Mouse (Mus musculus): ENCODE measurements around the gene Psmc3ip. TPM values are rescaled to one million over a fixed set of nuclear protein-coding genes. Genes with fewer than 3 reads are reported as not detected.
"Not testable (repeated sequence)": the region's sequence is repeated elsewhere in the genome, so short reads cannot be mapped to it uniquely, and the experiment has no call there.

Gene Psmc3ip
- polyA plus RNA-seq, 1 experiment from 2014 or later: 9.8 TPM

DNA sequence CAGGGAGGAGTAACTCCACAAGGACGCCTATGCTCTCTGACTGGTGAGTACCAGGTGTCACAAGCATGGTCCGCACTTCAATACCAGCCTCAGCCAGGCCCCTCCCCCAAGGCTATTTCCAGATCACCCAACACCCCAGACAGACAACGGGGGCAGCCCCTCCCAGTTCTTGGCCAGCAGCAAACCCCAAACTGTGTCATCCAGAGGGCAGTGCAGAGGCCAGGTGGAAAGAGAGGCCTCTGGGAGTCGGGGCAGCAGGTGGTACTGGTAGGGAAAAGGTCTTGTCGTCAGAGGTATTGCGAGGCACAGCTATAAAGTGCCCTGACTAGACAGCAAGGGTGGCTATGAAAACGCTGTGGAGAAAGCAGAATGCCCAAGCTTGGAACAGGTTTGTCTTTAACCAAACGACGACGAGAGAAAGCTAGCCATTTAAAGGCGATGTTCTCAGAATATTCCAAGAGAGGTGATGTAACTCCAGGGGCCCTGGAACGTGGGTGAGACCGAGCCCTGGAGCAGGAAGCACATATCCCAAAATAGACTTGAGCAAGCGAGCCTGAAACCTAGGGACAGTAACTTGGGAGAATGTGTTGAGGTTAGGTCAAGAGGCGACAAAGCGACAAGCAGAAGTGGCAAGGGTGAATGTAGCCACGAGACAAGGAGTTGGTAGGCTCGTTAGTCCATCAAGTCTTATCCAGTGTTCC lies 35.0 kb upstream of the Psmc3ip start:
- no peaks in the 10 kb centered on the region; the same call in 1 of the 2 replicates for H3K36me3 ChIP-seq (ENCODE audit: insufficient read depth, low read length)
- H3K4me2 ChIP-seq (replicated peaks; ENCODE audit: low read depth, low read length): no peak overlapping the region
- peak; percentile 26 for DNase-seq (ENCODE audit: low spot score)
- H3K27me3 ChIP-seq (replicated peaks; ENCODE audit: insufficient read depth, low read length): no peaks in the 10 kb centered on the region
- H3K9ac ChIP-seq (replicated peaks; ENCODE audit: low read depth): no peak overlapping the region
- TF ChIP-seq CTCF (IDR thresholded peaks at IDR 0.05): no peak
- no peak for TF ChIP-seq EP300 (IDR thresholded peaks at IDR 0.05)
- 31% methylated on average over 18 of the region's 18 CpGs for WGBS
- no peak overlapping the region for H3K27ac ChIP-seq (ENCODE audit: low read length)
- no peak overlapping the region for H3K4me3 ChIP-seq (ENCODE audit: low read depth, low read length)
- peak; percentile 46; the same call in 1 of the 2 replicates for ATAC-seq
- H3K4me1 ChIP-seq (ENCODE audit: insufficient read depth, low read depth, low read length): no peaks in the 10 kb centered on the region
- no peaks in the 10 kb centered on the region for H3K9me3 ChIP-seq (ENCODE audit: low read length)

GRCm38 (mm10) chr11:101128996-101129577 lies 33.9 kb upstream of the Psmc3ip start:
- Histone ChIP-seq H3K36me3 (ENCODE audit: insufficient read depth, low read length) (no peaks in the 10 kb centered on the region; the same call in 1 of the 2 replicates), H3K4me1 (ENCODE audit: insufficient read depth, low read depth, low read length) (no peaks in the 10 kb centered on the region), H3K4me2 (replicated peaks; ENCODE audit: low read depth, low read length) (no peak overlapping the region), H3K27me3 (replicated peaks; ENCODE audit: insufficient read depth, low read length) (no peaks in the 10 kb centered on the region), H3K27ac (ENCODE audit: low read length) (no peak overlapping the region), H3K9me3 (ENCODE audit: low read length) (no peaks in the 10 kb centered on the region), H3K4me3 (ENCODE audit: low read depth, low read length) (no peak overlapping the region), H3K9ac (replicated peaks; ENCODE audit: low read depth) (no peak overlapping the region)
- 73% methylated on average over 11 of the region's 11 CpGs for WGBS
- no peak for TF ChIP-seq EP300 (IDR thresholded peaks at IDR 0.05)
- no peak for TF ChIP-seq CTCF (IDR thresholded peaks at IDR 0.05)
- DNase-seq (ENCODE audit: low spot score) (no peak), ATAC-seq (no peak)

GRCm38 (mm10) chr11:101127075-101127474 lies 31.8 kb upstream of the Psmc3ip start:
- H3K36me3 ChIP-seq (ENCODE audit: insufficient read depth, low read length): no peaks in the 10 kb centered on the region; the same call in 1 of the 2 replicates
- ATAC-seq (no peak), DNase-seq (ENCODE audit: low spot score) (no peak)
- no peak overlapping the region for H3K9ac ChIP-seq (replicated peaks; ENCODE audit: low read depth)
- no peaks in the 10 kb centered on the region for H3K4me1 ChIP-seq (ENCODE audit: insufficient read depth, low read depth, low read length)
- H3K4me2 ChIP-seq (replicated peaks; ENCODE audit: low read depth, low read length): no peak overlapping the region
- no peak overlapping the region for H3K4me3 ChIP-seq (ENCODE audit: low read depth, low read length)
- 67% methylated on average over 1 of the region's 1 CpGs for WGBS
- H3K27me3 ChIP-seq (replicated peaks; ENCODE audit: insufficient read depth, low read length): no peaks in the 10 kb centered on the region
- no peak overlapping the region for H3K27ac ChIP-seq (ENCODE audit: low read length)
- no peak for TF ChIP-seq EP300 (IDR thresholded peaks at IDR 0.05)
- peak; percentile 33; the same call in 1 of the 2 replicates for TF ChIP-seq CTCF (IDR thresholded peaks at IDR 0.05)
- no peaks in the 10 kb centered on the region for H3K9me3 ChIP-seq (ENCODE audit: low read length)

- 97% methylated on average over 5 of the region's 9 CpGs for WGBS
- H3K9me3 ChIP-seq (ENCODE audit: low read length); H3K4me2 ChIP-seq (replicated peaks; ENCODE audit: low read depth, low read length); H3K4me1 ChIP-seq (ENCODE audit: insufficient read depth, low read depth, low read length); ATAC-seq; DNase-seq (ENCODE audit: low spot score); H3K27me3 ChIP-seq (replicated peaks; ENCODE audit: insufficient read depth, low read length); H3K36me3 ChIP-seq (ENCODE audit: insufficient read depth, low read length); H3K9ac ChIP-seq (replicated peaks; ENCODE audit: low read depth); H3K4me3 ChIP-seq (ENCODE audit: low read depth, low read length); H3K27ac ChIP-seq (ENCODE audit: low read length): not testable (repeated sequence)
Observed at GRCm38 (mm10) chr11:101125008-101125407, 29.8 kb upstream of the Psmc3ip start.

GRCm38 (mm10) chr11:101124494-101124893 lies 29.3 kb upstream of the Psmc3ip start:
- H3K4me1 ChIP-seq (ENCODE audit: insufficient read depth, low read depth, low read length); H3K27me3 ChIP-seq (replicated peaks; ENCODE audit: insufficient read depth, low read length); DNase-seq (ENCODE audit: low spot score); H3K4me2 ChIP-seq (replicated peaks; ENCODE audit: low read depth, low read length); ATAC-seq; H3K36me3 ChIP-seq (ENCODE audit: insufficient read depth, low read length); H3K9me3 ChIP-seq (ENCODE audit: low read length); H3K27ac ChIP-seq (ENCODE audit: low read length); H3K4me3 ChIP-seq (ENCODE audit: low read depth, low read length); H3K9ac ChIP-seq (replicated peaks; ENCODE audit: low read depth): not testable (repeated sequence)
- WGBS: 89% methylated on average over 8 of the region's 8 CpGs

DNA sequence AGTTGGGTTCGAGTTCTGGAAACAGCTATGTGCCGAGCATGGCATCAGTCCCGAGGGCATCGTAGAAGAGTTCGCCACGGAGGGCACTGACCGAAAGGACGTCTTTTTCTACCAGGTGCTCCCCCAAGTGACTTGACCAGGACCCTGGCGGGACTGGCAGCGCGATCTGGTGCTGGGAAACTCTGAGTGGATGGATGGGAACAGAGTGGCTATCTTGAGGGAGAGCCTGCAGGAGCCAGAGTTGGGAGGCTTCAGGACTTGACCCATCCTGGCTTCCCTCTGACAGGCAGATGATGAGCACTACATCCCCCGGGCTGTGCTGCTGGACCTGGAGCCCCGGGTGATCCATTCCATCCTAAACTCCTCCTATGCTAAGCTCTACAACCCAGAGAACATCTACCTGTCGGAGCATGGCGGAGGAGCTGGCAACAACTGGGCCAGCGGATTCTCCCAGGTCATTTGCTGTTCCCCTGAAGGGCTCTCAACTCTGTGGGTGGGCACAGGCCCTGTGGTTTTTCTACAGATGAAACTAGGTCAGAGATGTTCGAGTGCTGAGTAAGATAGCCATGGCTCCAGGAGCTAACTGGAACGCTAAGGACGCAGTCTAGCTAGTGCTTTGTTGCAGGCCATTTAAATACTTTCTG lies 25.4 kb upstream of the Psmc3ip start:
- ATAC-seq: no peak
- 13% methylated on average over 19 of the region's 19 CpGs for WGBS
- Histone ChIP-seq H3K4me3 (ENCODE audit: low read depth, low read length) (peak overlapping the region; percentile 80), H3K9ac (replicated peaks; ENCODE audit: low read depth) (peak overlapping the region; percentile 37), H3K27ac (ENCODE audit: low read length) (peak overlapping the region; percentile 75), H3K4me2 (replicated peaks; ENCODE audit: low read depth, low read length) (peak overlapping the region; percentile 87), H3K4me1 (ENCODE audit: insufficient read depth, low read depth, low read length) (peaks cover 16% of the 10 kb centered on the region; the same call in 1 of the 2 replicates), H3K27me3 (replicated peaks; ENCODE audit: insufficient read depth, low read length) (no peaks in the 10 kb centered on the region), H3K9me3 (ENCODE audit: low read length) (no peaks in the 10 kb centered on the region), H3K36me3 (ENCODE audit: insufficient read depth, low read length) (no peaks in the 10 kb centered on the region)
- TF ChIP-seq CTCF (IDR thresholded peaks at IDR 0.05): no peak
- no peak for TF ChIP-seq EP300 (IDR thresholded peaks at IDR 0.05)
- DNase-seq (ENCODE audit: low spot score): no peak

Measured in lung, postnatal 0 days (tissue).